ENCODE assay signal across 8 mouse cellular contexts in the genomic region with DNA sequence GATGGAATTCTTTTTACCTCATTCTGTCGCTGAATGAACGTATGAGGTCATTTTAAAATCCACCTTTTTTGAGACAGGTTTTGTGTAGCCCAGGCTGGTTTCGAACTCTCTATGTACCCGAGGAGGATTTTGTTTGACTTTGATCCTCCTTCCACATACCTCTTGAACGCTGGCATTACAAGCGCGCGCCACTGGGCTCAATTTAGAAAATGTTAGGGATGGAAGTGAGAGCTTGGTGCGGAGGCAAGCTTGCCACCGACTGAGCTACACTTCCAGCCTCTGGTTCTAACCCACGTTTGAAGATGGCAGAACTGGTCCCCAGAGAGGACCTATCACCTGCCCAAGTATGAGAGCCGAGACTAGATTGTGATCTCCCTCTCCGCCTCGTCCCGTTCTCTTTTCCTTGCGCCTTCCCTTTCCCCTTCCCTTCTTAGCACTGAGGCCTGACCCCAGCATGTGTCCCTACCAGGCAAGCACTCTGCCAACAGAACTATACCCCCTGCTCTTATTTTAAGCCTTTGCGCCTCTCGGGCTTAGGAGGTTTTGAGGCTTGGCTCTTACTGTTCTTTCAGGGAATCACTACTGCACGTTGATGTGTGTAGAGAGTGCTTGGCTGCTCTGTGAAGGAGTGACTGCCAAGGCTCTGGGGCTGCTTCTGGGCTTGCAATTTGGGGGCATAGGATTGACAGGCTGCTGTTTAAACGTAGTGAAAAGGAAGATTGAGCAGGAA. TPM values are rescaled to one million over a fixed set of nuclear protein-coding genes. Genes with fewer than 3 reads are reported as not detected.
DNase-seq lines count a peak whose midpoint lies in the region; ATAC-seq and TF ChIP-seq lines count a peak whose summit lies in the region.

No protein-coding gene starts in this region.

- H3K4me3 ChIP-seq in kidney, embryonic 14.5 days (ENCODE audit: low read length): peak overlapping the region; percentile 69
- peak overlapping the region; percentile 80 for H3K4me3 ChIP-seq in G1E (ENCODE audit: low read depth, low read length)
- H3K4me3 ChIP-seq in erythroblast, embryonic 14.5 days (replicated peaks): peak overlapping the region; percentile 89
- peak overlapping the region; percentile 55 for H3K4me3 ChIP-seq in hindbrain, embryonic 16.5 days (ENCODE audit: low read length)
- H3K4me3 ChIP-seq in liver, embryonic 16.5 days (ENCODE audit: low read depth, low read length): peak overlapping the region; percentile 86
- peak overlapping the region; percentile 71 for H3K4me3 ChIP-seq in stomach, embryonic 14.5 days (ENCODE audit: low read depth, low read length)

- no peak for DNase-seq in kidney, postnatal 14 days
- no peak for DNase-seq in G1E (ENCODE audit: low spot score)
- no peak for DNase-seq in spleen, adult 12 weeks (ENCODE audit: low spot score)

- H3K27ac ChIP-seq in kidney, embryonic 14.5 days (ENCODE audit: low read depth, low read length): no peak overlapping the region
- H3K27ac ChIP-seq in hindbrain, embryonic 16.5 days (ENCODE audit: low read depth, low read length): peak overlapping the region; percentile 87
- H3K27ac ChIP-seq in liver, embryonic 16.5 days (ENCODE audit: low read length): peak overlapping the region; percentile 87
- H3K27ac ChIP-seq in stomach, embryonic 14.5 days (ENCODE audit: low read length): peak overlapping the region; percentile 68; the same call in 1 of the 2 replicates

- H3K27me3 ChIP-seq in kidney, embryonic 14.5 days (ENCODE audit: control insufficient read depth, insufficient read depth, low read length): no peaks in the 10 kb centered on the region
- H3K27me3 ChIP-seq in G1E (ENCODE audit: insufficient read depth, low read length): no peaks in the 10 kb centered on the region
- H3K27me3 ChIP-seq in erythroblast, embryonic 14.5 days (ENCODE audit: control insufficient read depth): peaks cover 5% of the 10 kb centered on the region
- no peaks in the 10 kb centered on the region for H3K27me3 ChIP-seq in hindbrain, embryonic 16.5 days (replicated peaks; ENCODE audit: control insufficient read depth, insufficient read depth, low read length)
- no peaks in the 10 kb centered on the region for H3K27me3 ChIP-seq in liver, embryonic 16.5 days (ENCODE audit: control insufficient read depth, insufficient read depth, low read depth, low read length)
- no peaks in the 10 kb centered on the region for H3K27me3 ChIP-seq in stomach, embryonic 14.5 days (ENCODE audit: control insufficient read depth, insufficient read depth, low read length)

- no peaks in the 10 kb centered on the region for H3K36me3 ChIP-seq in kidney, embryonic 14.5 days (ENCODE audit: control insufficient read depth, insufficient read depth, low read length)
- H3K36me3 ChIP-seq in G1E (replicated peaks): peaks cover 29% of the 10 kb centered on the region
- H3K36me3 ChIP-seq in erythroblast, embryonic 14.5 days (ENCODE audit: control insufficient read depth): peaks cover 2% of the 10 kb centered on the region; the same call in 1 of the 2 replicates
- H3K36me3 ChIP-seq in hindbrain, embryonic 16.5 days (ENCODE audit: control insufficient read depth, insufficient read depth, low read length): no peaks in the 10 kb centered on the region
- no peaks in the 10 kb centered on the region for H3K36me3 ChIP-seq in liver, embryonic 16.5 days (ENCODE audit: control insufficient read depth, insufficient read depth)
- no peaks in the 10 kb centered on the region for H3K36me3 ChIP-seq in stomach, embryonic 14.5 days (ENCODE audit: control insufficient read depth, insufficient read depth, low read length)

- H3K4me1 ChIP-seq in kidney, embryonic 14.5 days (ENCODE audit: control insufficient read depth, insufficient read depth, low read length): peaks cover 5% of the 10 kb centered on the region; the same call in 1 of the 2 replicates
- H3K4me1 ChIP-seq in G1E (ENCODE audit: insufficient read depth, low read depth, low read length): peaks cover 39% of the 10 kb centered on the region
- peaks cover 33% of the 10 kb centered on the region for H3K4me1 ChIP-seq in erythroblast, embryonic 14.5 days (ENCODE audit: control insufficient read depth)
- H3K4me1 ChIP-seq in hindbrain, embryonic 16.5 days (ENCODE audit: control insufficient read depth, insufficient read depth, low read depth, low read length): peaks cover 10% of the 10 kb centered on the region
- peaks cover 12% of the 10 kb centered on the region for H3K4me1 ChIP-seq in liver, embryonic 16.5 days (ENCODE audit: control insufficient read depth, low read depth, low read length)
- peaks cover 4% of the 10 kb centered on the region for H3K4me1 ChIP-seq in stomach, embryonic 14.5 days (ENCODE audit: control insufficient read depth, insufficient read depth, low read length)

- H3K4me2 ChIP-seq in kidney, embryonic 14.5 days (replicated peaks; ENCODE audit: low read depth, low read length): peak overlapping the region; percentile 64
- peak overlapping the region; percentile 64 for H3K4me2 ChIP-seq in hindbrain, embryonic 16.5 days (ENCODE audit: low read length)
- peak overlapping the region; percentile 87 for H3K4me2 ChIP-seq in liver, embryonic 16.5 days (ENCODE audit: low read depth, low read length)
- H3K4me2 ChIP-seq in stomach, embryonic 14.5 days (replicated peaks; ENCODE audit: low read depth, low read length): peak overlapping the region; percentile 78

- WGBS in kidney, embryonic 14.5 days: 37% methylated on average over 20 of the region's 20 CpGs
- 31% methylated on average over 20 of the region's 20 CpGs for WGBS in hindbrain, embryonic 16.5 days
- 32% methylated on average over 20 of the region's 20 CpGs for WGBS in liver, embryonic 16.5 days (ENCODE audit: insufficient replicate concordance)
- WGBS in stomach, embryonic 14.5 days: 32% methylated on average over 20 of the region's 20 CpGs

- peak overlapping the region; percentile 57 for H3K9ac ChIP-seq in kidney, embryonic 14.5 days (ENCODE audit: low read depth, low read length)
- peak overlapping the region; percentile 73 for H3K9ac ChIP-seq in hindbrain, embryonic 16.5 days (ENCODE audit: low read depth, low read length)
- H3K9ac ChIP-seq in liver, embryonic 16.5 days (ENCODE audit: low read depth, low read length): peak overlapping the region; percentile 87
- H3K9ac ChIP-seq in stomach, embryonic 14.5 days (replicated peaks; ENCODE audit: low read depth, low read length): peak overlapping the region; percentile 60

- no peak for TF ChIP-seq CTCF in G1E (IDR thresholded peaks at IDR 0.05; ENCODE audit: low read depth, low read length)

- ATAC-seq in kidney, embryonic 14.5 days (ENCODE audit: low FRiP score, low TSS enrichment): no peak
- no peak for ATAC-seq in G1E (ENCODE audit: extremely low read depth, insufficient number of reproducible peaks, low FRiP score, poor library complexity, severe bottlenecking)
- ATAC-seq in hindbrain, embryonic 16.5 days: peak; percentile 28
- ATAC-seq in liver, embryonic 16.5 days (ENCODE audit: low read depth): 0 out of 2 replicates have a peak, but pooled peaks have one; percentile 1
- ATAC-seq in stomach, embryonic 14.5 days (ENCODE audit: insufficient number of reproducible peaks, insufficient read depth, low FRiP score, low read depth): no peak

- H3K9me3 ChIP-seq in kidney, embryonic 14.5 days (ENCODE audit: control insufficient read depth, low read length): no peaks in the 10 kb centered on the region
- H3K9me3 ChIP-seq in G1E (replicated peaks): no peaks in the 10 kb centered on the region
- no peaks in the 10 kb centered on the region; the same call in 1 of the 2 replicates for H3K9me3 ChIP-seq in erythroblast, embryonic 14.5 days (ENCODE audit: control insufficient read depth, low read length)
- H3K9me3 ChIP-seq in hindbrain, embryonic 16.5 days (ENCODE audit: control insufficient read depth, low read length): no peaks in the 10 kb centered on the region
- H3K9me3 ChIP-seq in liver, embryonic 16.5 days (replicated peaks; ENCODE audit: control insufficient read depth, low read length): no peaks in the 10 kb centered on the region
- H3K9me3 ChIP-seq in stomach, embryonic 14.5 days (ENCODE audit: control insufficient read depth, low read depth, low read length): no peaks in the 10 kb centered on the region

RNA-seq across cellular contexts. Expression of gene Fntb, which starts 0.7 kb away (rescaled TPM):
- polyA plus RNA-seq in kidney, embryonic 14.5 days (2014; fragmentation: Nextera tagmentation; extraction: Ambion mirVana): 36.5 and 42.3 TPM in 2 replicates
- total RNA-seq in G1E (2014; fragmentation: Nextera tagmentation): 47.0 and 79.8 TPM in 2 replicates
- total RNA-seq in G1E (2017): 10.4 and 12.2 TPM in 2 replicates
- 29.3 and 30.1 TPM in 2 replicates for polyA plus RNA-seq in G1E (2012)
- 6.1 and 7.3 TPM in 2 replicates for polyA plus RNA-seq in erythroblast, embryonic 14.5 days (2012)
- polyA plus RNA-seq in hindbrain, embryonic 16.5 days (2015; fragmentation: Nextera tagmentation; extraction: Ambion mirVana): 41.7 and 47.8 TPM in 2 replicates
- 21.7 and 22.8 TPM in 2 replicates for polyA plus RNA-seq in liver, embryonic 16.5 days (2015; fragmentation: Nextera tagmentation; extraction: Ambion mirVana)
- polyA plus RNA-seq in stomach, embryonic 14.5 days (2014; fragmentation: Nextera tagmentation; extraction: Ambion mirVana): 42.8 and 44.8 TPM in 2 replicates

RNA-seq across cellular contexts. Expression of gene Churc1, which starts 0.7 kb away (rescaled TPM):
- 138 and 171 TPM in 2 replicates for polyA plus RNA-seq in kidney, embryonic 14.5 days (2014; fragmentation: Nextera tagmentation; extraction: Ambion mirVana)
- 29.7 and 46.1 TPM in 2 replicates for total RNA-seq in G1E (2014; fragmentation: Nextera tagmentation)
- total RNA-seq in G1E (2017): 123 and 131 TPM in 2 replicates
- polyA plus RNA-seq in G1E (2012): 8.0 and 16.5 TPM in 2 replicates
- 0.53 and 0.94 TPM in 2 replicates for polyA plus RNA-seq in erythroblast, embryonic 14.5 days (2012)
- polyA plus RNA-seq in hindbrain, embryonic 16.5 days (2015; fragmentation: Nextera tagmentation; extraction: Ambion mirVana): 135 and 139 TPM in 2 replicates
- polyA plus RNA-seq in liver, embryonic 16.5 days (2015; fragmentation: Nextera tagmentation; extraction: Ambion mirVana): 67.7 and 70.1 TPM in 2 replicates
- 145 and 165 TPM in 2 replicates for polyA plus RNA-seq in stomach, embryonic 14.5 days (2014; fragmentation: Nextera tagmentation; extraction: Ambion mirVana)

RNA-seq across cellular contexts. Expression of gene Gpx2, which starts 29.3 kb away (rescaled TPM):
- polyA plus RNA-seq in kidney, embryonic 14.5 days (2014; fragmentation: Nextera tagmentation; extraction: Ambion mirVana): not detected in 2 replicates
- total RNA-seq in G1E (2014; fragmentation: Nextera tagmentation) (not detected in 2 replicates), G1E (2017) (0.12 and 0.22 TPM in 2 replicates)
- polyA plus RNA-seq in G1E (2012): not detected in 2 replicates
- not detected in 2 replicates for polyA plus RNA-seq in erythroblast, embryonic 14.5 days (2012)
- 0.20 and 0.67 TPM in 2 replicates for polyA plus RNA-seq in hindbrain, embryonic 16.5 days (2015; fragmentation: Nextera tagmentation; extraction: Ambion mirVana)
- polyA plus RNA-seq in liver, embryonic 16.5 days (2015; fragmentation: Nextera tagmentation; extraction: Ambion mirVana): 0.83 TPM in 1 of 2 replicates, not detected in the other
- 102 and 109 TPM in 2 replicates for polyA plus RNA-seq in stomach, embryonic 14.5 days (2014; fragmentation: Nextera tagmentation; extraction: Ambion mirVana)

RNA-seq across cellular contexts. Expression of gene Sptb, which starts 55.7 kb away (rescaled TPM):
- 0.40 and 1.0 TPM in 2 replicates for polyA plus RNA-seq in kidney, embryonic 14.5 days (2014; fragmentation: Nextera tagmentation; extraction: Ambion mirVana)
- 151 and 231 TPM in 2 replicates for total RNA-seq in G1E (2014; fragmentation: Nextera tagmentation)
- total RNA-seq in G1E (2017): 64.1 and 78.7 TPM in 2 replicates
- 158 and 169 TPM in 2 replicates for polyA plus RNA-seq in G1E (2012)
- polyA plus RNA-seq in erythroblast, embryonic 14.5 days (2012): 192 and 204 TPM in 2 replicates
- 7.0 and 8.4 TPM in 2 replicates for polyA plus RNA-seq in hindbrain, embryonic 16.5 days (2015; fragmentation: Nextera tagmentation; extraction: Ambion mirVana)
- polyA plus RNA-seq in liver, embryonic 16.5 days (2015; fragmentation: Nextera tagmentation; extraction: Ambion mirVana): 66.5 and 77.6 TPM in 2 replicates
- polyA plus RNA-seq in stomach, embryonic 14.5 days (2014; fragmentation: Nextera tagmentation; extraction: Ambion mirVana): 1.5 and 1.6 TPM in 2 replicates

RNA-seq across cellular contexts. Expression of gene Rab15, which starts 56.6 kb away (rescaled TPM):
- 3.9 and 7.7 TPM in 2 replicates for polyA plus RNA-seq in kidney, embryonic 14.5 days (2014; fragmentation: Nextera tagmentation; extraction: Ambion mirVana)
- not detected in 2 replicates for total RNA-seq in G1E (2014; fragmentation: Nextera tagmentation)
- total RNA-seq in G1E (2017): 0.17 and 0.44 TPM in 2 replicates
- polyA plus RNA-seq in G1E (2012): not detected in 2 replicates
- polyA plus RNA-seq in erythroblast, embryonic 14.5 days (2012): not detected in 2 replicates
- polyA plus RNA-seq in hindbrain, embryonic 16.5 days (2015; fragmentation: Nextera tagmentation; extraction: Ambion mirVana): 59.2 and 59.9 TPM in 2 replicates
- polyA plus RNA-seq in liver, embryonic 16.5 days (2015; fragmentation: Nextera tagmentation; extraction: Ambion mirVana): 0.23 and 0.39 TPM in 2 replicates
- polyA plus RNA-seq in stomach, embryonic 14.5 days (2014; fragmentation: Nextera tagmentation; extraction: Ambion mirVana): 31.2 and 31.5 TPM in 2 replicates

Comparison
In these comparisons a context has a peak if more than half of its experiments do, and no peak if none do; other contexts are left out.
1. ATAC-seq: peak in hindbrain, embryonic 16.5 days (single experiment) and liver, embryonic 16.5 days (single experiment); none in kidney, embryonic 14.5 days (single experiment), G1E (single experiment) and stomach, embryonic 14.5 days (single experiment).
2. RNA of gene Gpx2, which starts 29.3 kb away (polyA plus RNA-seq): 102 to 109 TPM in stomach, embryonic 14.5 days; 0.83 TPM in liver, embryonic 16.5 days, 0.20 to 0.67 TPM in hindbrain, embryonic 16.5 days, not detected in kidney, embryonic 14.5 days, not detected in G1E and not detected in erythroblast, embryonic 14.5 days; every median in the first group is over 10 times any median in the second.
3. Peak in every context shown above with its lines, with median percentiles within 50 percentile points of each other: H3K4me2 ChIP-seq, H3K4me3 ChIP-seq and H3K9ac ChIP-seq.